Mouse (Mus musculus) CH12.LX (cell line): ENCODE data around the gene Amer3. TPM values are rescaled to one million over a fixed set of nuclear protein-coding genes. Genes with fewer than 3 reads are reported as not detected.

ENCODE experiments used
- DNase-seq: peaks from one replicate; pipeline ENCODE4 v3.0.0-alpha.2; 2013; ENCODE audit errors: extremely low read depth
- H3K27ac ChIP-seq: 2 replicates; pipeline ENCODE4 v1.5.1; 2012; ENCODE audit warnings: low read depth, mild to moderate bottlenecking, control low read depth, moderate library complexity; ENCODE audit not compliant: insufficient read depth
- H3K27me3 ChIP-seq: replicated peaks from 2 replicates; pipeline ENCODE3; 2012; ENCODE audit warnings: inconsistent platforms
- H3K36me3 ChIP-seq, 2 experiments: replicated peaks in 1 of 2; 2 replicates each; pipeline versions ENCODE3 to v1.6.1; 2012; ENCODE audit warnings: inconsistent platforms in 1 of 2, low read length in 1 of 2, mild to moderate bottlenecking in 1 of 2, mixed read lengths in 1 of 2, moderate library complexity in 1 of 2; ENCODE audit not compliant: control insufficient read depth in 1 of 2, insufficient read depth in 1 of 2
- H3K4me1 ChIP-seq, 2 experiments: 2 replicates each; pipeline ENCODE4 v1.6.1; 2012; ENCODE audit warnings: inconsistent platforms in 1 of 2, moderate library complexity in 1 of 2; ENCODE audit not compliant: insufficient read depth in 2 of 2, control insufficient read depth in 1 of 2
- H3K4me2 ChIP-seq: 2 replicates; pipeline ENCODE4 v1.6.1; 2012; ENCODE audit warnings: low read depth, mild to moderate bottlenecking, control low read depth; ENCODE audit not compliant: poor library complexity, insufficient read depth, severe bottlenecking
- H3K4me3 ChIP-seq, 3 experiments: fragments of 150-350 bp in 1 of 3; sonication (generic) in 1 of 3; replicated peaks in 1 of 3; 2 replicates each; pipeline versions ENCODE3 to v1.5.1; 2011 to 2012; ENCODE audit warnings: low read depth in 2 of 3, low read length in 2 of 3, mild to moderate bottlenecking in 2 of 3, moderate library complexity in 2 of 3, control low read depth in 1 of 3, improper control_type of control experiment in 1 of 3, inconsistent platforms in 1 of 3, mixed read lengths in 1 of 3; ENCODE audit not compliant: poor library complexity in 1 of 3
- H3K79me2 ChIP-seq: replicated peaks from 2 replicates; pipeline ENCODE4 v1.6.1; 2012; ENCODE audit warnings: mild to moderate bottlenecking, moderate library complexity; ENCODE audit not compliant: control insufficient read depth, poor library complexity, insufficient read depth, severe bottlenecking; ENCODE audit errors: extremely low read depth
- H3K9ac ChIP-seq: 2 replicates; pipeline ENCODE4 v1.6.1; 2012; ENCODE audit warnings: low read depth, mild to moderate bottlenecking, control low read depth, moderate library complexity; ENCODE audit not compliant: insufficient read depth
- H3K9me3 ChIP-seq: replicated peaks from 2 replicates; pipeline ENCODE3; 2012; ENCODE audit warnings: low read length, inconsistent platforms, mixed read lengths
- BHLHE40 ChIP-seq: IDR thresholded peaks from 2 replicates; pipeline ENCODE4 v1.6.1; 2011; ENCODE audit warnings: mild to moderate bottlenecking, low read depth, low read length, improper control_type of control experiment
- CHD1 ChIP-seq: IDR thresholded peaks from 2 replicates; pipeline ENCODE4 v1.6.1; 2012; ENCODE audit warnings: low read depth, low read length, improper control_type of control experiment, inconsistent platforms
- CTCF ChIP-seq, 2 experiments: IDR thresholded peaks in 1 of 2; conservative IDR thresholded peaks in 1 of 2; 2 replicates each; pipeline ENCODE4 v1.5.1; 2011 to 2012; ENCODE audit warnings: low read depth in 2 of 2, low read length in 2 of 2, improper control_type of control experiment in 1 of 2, inconsistent platforms in 1 of 2, mild to moderate bottlenecking in 1 of 2, moderate library complexity in 1 of 2
- ETS1 ChIP-seq: conservative IDR thresholded peaks from 2 replicates; pipeline ENCODE4 v1.6.1; 2012; ENCODE audit warnings: low read depth, mild to moderate bottlenecking, inconsistent platforms, low read length, improper control_type of control experiment, moderate library complexity
- JUN ChIP-seq: IDR thresholded peaks from 2 replicates; pipeline ENCODE4 v1.6.1; 2011; ENCODE audit warnings: low read depth, mild to moderate bottlenecking, low read length, improper control_type of control experiment, moderate library complexity; ENCODE audit not compliant: insufficient read depth
- MAX ChIP-seq: IDR thresholded peaks from 2 replicates; pipeline ENCODE4 v1.6.1; 2011; ENCODE audit warnings: low read length, improper control_type of control experiment
- MAZ ChIP-seq: IDR thresholded peaks from 2 replicates; pipeline ENCODE4 v1.6.1; 2012; ENCODE audit warnings: low read depth, mild to moderate bottlenecking, inconsistent platforms, low read length, improper control_type of control experiment, moderate library complexity
- NRF1 ChIP-seq: IDR thresholded peaks from 2 replicates; pipeline ENCODE4 v1.6.1; 2014; ENCODE audit warnings: low read depth, mild to moderate bottlenecking, inconsistent platforms, low read length, improper control_type of control experiment, moderate library complexity
- POLR2A ChIP-seq: IDR thresholded peaks from 2 replicates; pipeline ENCODE4 v1.6.1; 2011; ENCODE audit warnings: low read depth, mild to moderate bottlenecking, improper control_type of control experiment, low read length
- POLR2AphosphoS2 ChIP-seq: IDR thresholded peaks from 2 replicates; pipeline ENCODE4 v1.6.1; 2011; ENCODE audit warnings: low read depth, low read length, improper control_type of control experiment
- RAD21 ChIP-seq: IDR thresholded peaks from 2 replicates; pipeline ENCODE4 v1.6.1; 2011; ENCODE audit warnings: low read depth, mild to moderate bottlenecking, low read length, improper control_type of control experiment, moderate library complexity
- SIN3A ChIP-seq: IDR thresholded peaks from 2 replicates; pipeline ENCODE4 v1.6.1; 2012; ENCODE audit warnings: low read length, improper control_type of control experiment, inconsistent platforms
- TBP ChIP-seq: conservative IDR thresholded peaks from 2 replicates; pipeline ENCODE4 v1.6.1; 2011; ENCODE audit warnings: low read depth, low read length, improper control_type of control experiment
- TCF12 ChIP-seq: IDR thresholded peaks from 2 replicates; pipeline ENCODE4 v1.6.1; 2014; ENCODE audit warnings: low read depth, mild to moderate bottlenecking, inconsistent platforms, low read length, improper control_type of control experiment
- USF1 ChIP-seq: IDR thresholded peaks from 2 replicates; pipeline ENCODE4 v1.6.1; 2014; ENCODE audit warnings: low read depth, mild to moderate bottlenecking, inconsistent platforms, low read length, improper control_type of control experiment
- USF2 ChIP-seq: conservative IDR thresholded peaks from 2 replicates; pipeline ENCODE4 v1.6.1; 2011; ENCODE audit warnings: low read depth, low read length, improper control_type of control experiment
- ZC3H11A ChIP-seq: IDR thresholded peaks from 2 replicates; pipeline ENCODE4 v1.6.1; 2012; ENCODE audit warnings: low read depth, mild to moderate bottlenecking, inconsistent platforms, low read length, improper control_type of control experiment
- ZMIZ1 ChIP-seq: IDR thresholded peaks from 2 replicates; pipeline ENCODE4 v1.6.1; 2012; ENCODE audit warnings: low read depth, mild to moderate bottlenecking, inconsistent platforms, low read length, improper control_type of control experiment
- ZNF384 ChIP-seq: IDR thresholded peaks from 2 replicates; pipeline ENCODE4 v1.6.1; 2012; ENCODE audit warnings: low read depth, low read length, improper control_type of control experiment, inconsistent platforms
- dilution Hi-C: fragments of 300-500 bp; cut with MboI; formaldehyde crosslinking; loops from 2 replicates; pipeline ENCODE4 v1.14.3; 2020; ENCODE audit warnings: low sequenced_read_pairs; ENCODE audit not compliant: extremely low pct_unique_long_range_greater_than_20kb, extremely low pct_ligation_motif_present
- in situ Hi-C: fragments of 300-500 bp; cut with MboI; formaldehyde crosslinking; loops from 3 replicates; pipeline ENCODE4 v1.14.3; 2019; ENCODE audit warnings: low sequenced_read_pairs, low pct_ligation_motif_present, low pct_unique_long_range_greater_than_20kb, mixed read lengths
- polyA plus RNA-seq: library from polyadenylated mRNA; unstranded; fragments of >175 nt; gene quantifications from 2 replicates; pipeline ENCODE4 v1.2.1, GENCODE M21; 2012; ENCODE audit warnings: low read depth; ENCODE audit not compliant: insufficient read length
- total RNA-seq, 2 experiments: library from RNA; depleted of rRNA; stranded (reverse); fragments of 300-350 nt in 1 of 2; fragments of >200 nt in 1 of 2; gene quantifications; 2 replicates each; pipeline ENCODE4 v1.2.3; 2012 to 2014

Gene Amer3
- total and polyA plus RNA-seq, 3 experiments: 0.04 to 0.20 (median 0.17) TPM

- TF ChIP-seq BHLHE40 (peak; percentile 93), MAZ (no peak), MAX (0 out of 2 replicates have a peak, but pooled peaks have one; percentile 21)
- in situ Hi-C loops (no loop called here), dilution Hi-C loops (no loop called here)
- no peak overlapping the region for H3K4me3 ChIP-seq
- H3K79me2 ChIP-seq: no peaks in the 10 kb centered on the region
- H3K4me1 ChIP-seq: peaks cover 4 to 6% of the 10 kb centered on the region in 2 experiments
- no peaks in the 10 kb centered on the region for H3K36me3 ChIP-seq
- peaks cover 2% of the 10 kb centered on the region for H3K27me3 ChIP-seq
- DNase-seq: peak; percentile 70
- H3K9ac ChIP-seq: no peak overlapping the region
- no peak overlapping the region for H3K4me2 ChIP-seq
- no peaks in the 10 kb centered on the region for H3K9me3 ChIP-seq
- no peak overlapping the region for H3K27ac ChIP-seq
These were observed 6.2 kb upstream of the Amer3 start for GRCm38 (mm10) chr1:34573221-34573620.

GRCm38 (mm10) chr1:34579782-34580356 is 412 bp downstream of the Amer3 start:
- no peak for DNase-seq
- peak overlapping the region; percentile 86; the same call in 1 of the 2 replicates for H3K4me2 ChIP-seq
- no peak for TF ChIP-seq ZC3H11A
- TF ChIP-seq SIN3A: no peak
- TF ChIP-seq ZNF384: no peak
- no peak for TF ChIP-seq RAD21
- TF ChIP-seq POLR2A: no peak
- no peak for TF ChIP-seq MAX
- TF ChIP-seq TBP: no peak
- no peak for TF ChIP-seq CTCF (conservative IDR thresholded peaks at IDR 0.05 in 1 of 2, IDR thresholded peaks at IDR 0.05 in 1 of 2; ENCODE audit: low read depth in 2 of 2, low read length in 2 of 2)
- no peak for TF ChIP-seq JUN
- TF ChIP-seq USF1: no peak
- TF ChIP-seq ZMIZ1: no peak
- TF ChIP-seq TCF12: no peak
- no peak for TF ChIP-seq ETS1
- TF ChIP-seq CHD1: no peak
- TF ChIP-seq POLR2AphosphoS2: no peak
- no peak for TF ChIP-seq USF2
- no peak for TF ChIP-seq NRF1
- H3K4me1 ChIP-seq: peaks cover 7 to 9% of the 10 kb centered on the region in 2 experiments
- H3K27me3 ChIP-seq: peaks cover 39% of the 10 kb centered on the region
- in situ Hi-C loops (no loop called here), dilution Hi-C loops (no loop called here)
- no peak overlapping the region for H3K27ac ChIP-seq
- no peaks in the 10 kb centered on the region for H3K36me3 ChIP-seq
- H3K4me3 ChIP-seq: no peak overlapping the region
- no peaks in the 10 kb centered on the region for H3K9me3 ChIP-seq
- H3K9ac ChIP-seq: no peak overlapping the region
- no peaks in the 10 kb centered on the region for H3K79me2 ChIP-seq
